8 mouse cellular contexts compared by ENCODE assay signal in genomic region chr4:48042786-48043701, GRCm38 (mm10). TPM values are rescaled to one million over a fixed set of nuclear protein-coding genes. Genes with fewer than 3 reads are reported as not detected.
A peak's percentile ranks its signal among the peaks of the same experiment; 100 is the strongest.
DNase-seq lines count a peak whose midpoint lies in the region; ATAC-seq lines count a peak whose summit lies in the region.

No protein-coding gene starts in this region.

- peak overlapping the region; percentile 96 for H3K27ac ChIP-seq in embryonic facial prominence, embryonic 14.5 days (replicated peaks; ENCODE audit: low read depth, low read length)
- H3K27ac ChIP-seq in kidney, embryonic 14.5 days (ENCODE audit: low read depth, low read length): peak overlapping the region; percentile 89
- H3K27ac ChIP-seq in limb, embryonic 15.5 days: peak overlapping the region; percentile 99

- H3K9me3 ChIP-seq in embryonic facial prominence, embryonic 14.5 days (ENCODE audit: control insufficient read depth, low read length): no peaks in the 10 kb centered on the region
- no peaks in the 10 kb centered on the region for H3K9me3 ChIP-seq in kidney, embryonic 14.5 days (ENCODE audit: control insufficient read depth, low read length)
- no peaks in the 10 kb centered on the region for H3K9me3 ChIP-seq in limb, embryonic 15.5 days

- H3K27me3 ChIP-seq in embryonic facial prominence, embryonic 14.5 days (replicated peaks; ENCODE audit: control insufficient read depth, insufficient read depth, low read length): peaks cover 19% of the 10 kb centered on the region
- H3K27me3 ChIP-seq in kidney, embryonic 14.5 days (ENCODE audit: control insufficient read depth, insufficient read depth, low read length): peaks cover 27% of the 10 kb centered on the region
- H3K27me3 ChIP-seq in limb, embryonic 15.5 days: peaks cover 28% of the 10 kb centered on the region

- 0% methylated on average over 48 of the region's 105 CpGs for WGBS in embryonic facial prominence, embryonic 14.5 days
- under 1% methylated on average over 78 of the region's 105 CpGs for WGBS in kidney, embryonic 14.5 days
- under 1% methylated on average over 101 of the region's 105 CpGs for WGBS in limb, embryonic 15.5 days

- H3K4me2 ChIP-seq in embryonic facial prominence, embryonic 14.5 days (ENCODE audit: low read depth, low read length): peak overlapping the region; percentile 97
- H3K4me2 ChIP-seq in kidney, embryonic 14.5 days (replicated peaks; ENCODE audit: low read depth, low read length): peak overlapping the region; percentile 100
- peak overlapping the region; percentile 100 for H3K4me2 ChIP-seq in limb, embryonic 15.5 days

- peak overlapping the region; percentile 82 for H3K9ac ChIP-seq in embryonic facial prominence, embryonic 14.5 days (ENCODE audit: low read depth, low read length)
- H3K9ac ChIP-seq in kidney, embryonic 14.5 days (ENCODE audit: low read depth, low read length): peak overlapping the region; percentile 79
- peak overlapping the region; percentile 74 for H3K9ac ChIP-seq in limb, embryonic 15.5 days

- DNase-seq in 3T3-L1 (ENCODE audit: low read depth, low spot score): peak; percentile 95
- peak; percentile 79 to 96 for DNase-seq in adrenal gland, postnatal 4 days (ENCODE audit: low spot score in 2 of 2)
- DNase-seq in embryonic facial prominence, embryonic 14.5 days (ENCODE audit: low spot score): peak; percentile 97
- peak; percentile 95 for DNase-seq in heart, adult 8-10 months (ENCODE audit: low spot score)
- peak; percentile 92 to 96 for DNase-seq in monocyte, adult 2 months (ENCODE audit: low read depth in 1 of 2, low spot score in 2 of 2)
- DNase-seq in spleen, postnatal 36 days (ENCODE audit: low spot score in 2 of 2): peak; percentile 93 to 94

- H3K4me1 ChIP-seq in embryonic facial prominence, embryonic 14.5 days (ENCODE audit: control insufficient read depth, insufficient read depth, low read length): peaks cover 23% of the 10 kb centered on the region
- H3K4me1 ChIP-seq in kidney, embryonic 14.5 days (ENCODE audit: control insufficient read depth, insufficient read depth, low read length): peaks cover 13% of the 10 kb centered on the region; the same call in 1 of the 2 replicates
- H3K4me1 ChIP-seq in limb, embryonic 15.5 days: peaks cover 43% of the 10 kb centered on the region

- H3K4me3 ChIP-seq in embryonic facial prominence, embryonic 14.5 days (ENCODE audit: low read depth, low read length): peak overlapping the region; percentile 55
- peak overlapping the region; percentile 59 for H3K4me3 ChIP-seq in kidney, embryonic 14.5 days (ENCODE audit: low read length)
- peak overlapping the region; percentile 73 for H3K4me3 ChIP-seq in limb, embryonic 15.5 days

- no peaks in the 10 kb centered on the region for H3K36me3 ChIP-seq in embryonic facial prominence, embryonic 14.5 days (ENCODE audit: control insufficient read depth, insufficient read depth, low read length)
- no peaks in the 10 kb centered on the region for H3K36me3 ChIP-seq in kidney, embryonic 14.5 days (ENCODE audit: control insufficient read depth, insufficient read depth, low read length)
- no peaks in the 10 kb centered on the region for H3K36me3 ChIP-seq in limb, embryonic 15.5 days

- peak; percentile 90 for ATAC-seq in embryonic facial prominence, embryonic 14.5 days (ENCODE audit: low read depth)
- peak; percentile 94 for ATAC-seq in kidney, embryonic 14.5 days (ENCODE audit: low FRiP score, low TSS enrichment)
- ATAC-seq in limb, embryonic 15.5 days (ENCODE audit: insufficient number of reproducible peaks, low FRiP score, low TSS enrichment, low read depth): peak; percentile 94

RNA-seq across cellular contexts. Expression of gene Nr4a3, which starts 1.9 kb away (rescaled TPM):
- 10 to 100 TPM; 31.5 to 36.2 TPM for total RNA-seq in adrenal gland, postnatal 4 days (2021)
- 0.58 and 0.65 TPM in 2 replicates for polyA plus RNA-seq in embryonic facial prominence, embryonic 14.5 days (2014; fragmentation: Nextera tagmentation; extraction: Ambion mirVana)
- 1 to 10 TPM; 1.5 to 4.7 (median 2.9) TPM for total RNA-seq in heart, adult 8-10 months (2022)
- 0.04 and 0.08 TPM in 2 replicates for polyA plus RNA-seq in kidney, embryonic 14.5 days (2014; fragmentation: Nextera tagmentation; extraction: Ambion mirVana)
- 0.09 and 0.38 TPM in 2 replicates for polyA plus RNA-seq in limb, embryonic 15.5 days (2015; fragmentation: Nextera tagmentation; extraction: Ambion mirVana)

Comparison
In these comparisons a context has a peak if more than half of its experiments do, and no peak if none do; other contexts are left out.
1. Peak in every context shown above with its lines: DNase-seq, ATAC-seq, H3K4me3 ChIP-seq and H3K27ac ChIP-seq.